Mouse (Mus musculus) embryo, embryonic 10 days (tissue): Measurements from ENCODE around the gene Nfe2l2.
"Not testable (repeated sequence)": the region's sequence is repeated elsewhere in the genome, so short reads cannot be mapped to it uniquely, and the experiment has no call there.

Source experiments
- DNase-seq: peaks from one replicate; pipeline ENCODE4 v3.0.0-alpha.2; 2015; ENCODE audit warnings: low spot score

The Nfe2l2 gene

GRCm38 (mm10) chr2:75713083-75713482 lies 8.6 kb upstream of the Nfe2l2 start:
- DNase-seq = no peak

GRCm38 (mm10) chr2:75707420-75707819 lies 3.0 kb upstream of the Nfe2l2 start:
- DNase-seq = no peak

GRCm38 (mm10) chr2:75706435-75706834 lies 2.0 kb upstream of the Nfe2l2 start:
- DNase-seq = no peak

- DNase-seq = peak; percentile 69
Observed at GRCm38 (mm10) chr2:75705162-75705752, 816 bp upstream of the Nfe2l2 start.

- peak; percentile 95 for DNase-seq
Observed at GRCm38 (mm10) chr2:75703375-75704181, 863 bp downstream of the Nfe2l2 start.

GRCm38 (mm10) chr2:75702588-75702976 lies 1.9 kb downstream of the Nfe2l2 start:
- DNase-seq = no peak

- no peak for DNase-seq
Observed at GRCm38 (mm10) chr2:75701822-75702587, 2.4 kb downstream of the Nfe2l2 start.

GRCm38 (mm10) chr2:75701207-75701606 lies 3.2 kb downstream of the Nfe2l2 start:
- no peak for DNase-seq

GRCm38 (mm10) chr2:75700543-75700942 lies 3.9 kb downstream of the Nfe2l2 start:
- DNase-seq = no peak

- no peak for DNase-seq
Observed at GRCm38 (mm10) chr2:75698874-75699273, 5.6 kb downstream of the Nfe2l2 start.

- DNase-seq = no peak
Observed at GRCm38 (mm10) chr2:75698007-75698406, 6.4 kb downstream of the Nfe2l2 start.

GRCm38 (mm10) chr2:75697222-75697621 lies 7.2 kb downstream of the Nfe2l2 start:
- DNase-seq = no peak

- DNase-seq = no peak
Observed at GRCm38 (mm10) chr2:75696371-75696770, 8.1 kb downstream of the Nfe2l2 start.

- DNase-seq = no peak
Observed at GRCm38 (mm10) chr2:75695676-75696350, 8.6 kb downstream of the Nfe2l2 start.

GRCm38 (mm10) chr2:75694926-75695325 lies 9.5 kb downstream of the Nfe2l2 start:
- DNase-seq = not testable (repeated sequence)

- no peak for DNase-seq
Observed at GRCm38 (mm10) chr2:75692369-75692768, 12.1 kb downstream of the Nfe2l2 start.

- no peak for DNase-seq
Observed at GRCm38 (mm10) chr2:75691316-75691715, 13.1 kb downstream of the Nfe2l2 start.

GRCm38 (mm10) chr2:75690656-75691055 lies 13.8 kb downstream of the Nfe2l2 start:
- DNase-seq = no peak

GRCm38 (mm10) chr2:75689482-75690158 lies 14.8 kb downstream of the Nfe2l2 start:
- DNase-seq = no peak

- DNase-seq = no peak
Observed at GRCm38 (mm10) chr2:75688901-75689300, 15.5 kb downstream of the Nfe2l2 start.

GRCm38 (mm10) chr2:75687040-75687749 lies 17.2 kb downstream of the Nfe2l2 start:
- no peak for DNase-seq
